Mouse (Mus musculus): ENCODE results near the gene Creg2.
A peak's percentile ranks its signal among the peaks of the same experiment; 100 is the strongest.
"Not testable (repeated sequence)": the region's sequence is repeated elsewhere in the genome, so short reads cannot be mapped to it uniquely, and the experiment has no call there.

The Creg2 gene

GRCm38 (mm10) chr1:39598726-39599125 is 52.5 kb downstream of the Creg2 start:
- no peak for DNase-seq (ENCODE audit: extremely low read depth, low read depth)

- not testable (repeated sequence) for DNase-seq (ENCODE audit: extremely low read depth, low read depth)
These were observed 54.1 kb downstream of the Creg2 start for GRCm38 (mm10) chr1:39597135-39597534.

GRCm38 (mm10) chr1:39593836-39594235 is 57.4 kb downstream of the Creg2 start:
- DNase-seq (ENCODE audit: extremely low read depth, low read depth) = no peak

GRCm38 (mm10) chr1:39592090-39592489 is 59.2 kb downstream of the Creg2 start:
- DNase-seq (ENCODE audit: extremely low read depth, low read depth) = no peak

- not testable (repeated sequence) for DNase-seq (ENCODE audit: extremely low read depth, low read depth)
These were observed 59.7 kb downstream of the Creg2 start for GRCm38 (mm10) chr1:39591557-39591956.

- DNase-seq (ENCODE audit: extremely low read depth, low read depth) = no peak
These were observed 61.1 kb downstream of the Creg2 start for GRCm38 (mm10) chr1:39590193-39590592.

- DNase-seq (ENCODE audit: extremely low read depth, low read depth) = no peak
These were observed 65.9 kb downstream of the Creg2 start for GRCm38 (mm10) chr1:39585416-39585815.

GRCm38 (mm10) chr1:39583173-39583572 is 68.1 kb downstream of the Creg2 start:
- DNase-seq (ENCODE audit: extremely low read depth, low read depth) = no peak

GRCm38 (mm10) chr1:39581215-39581614 is 70.1 kb downstream of the Creg2 start:
- DNase-seq (ENCODE audit: extremely low read depth, low read depth) = no peak

GRCm38 (mm10) chr1:39579139-39579538 is 72.1 kb downstream of the Creg2 start:
- DNase-seq (ENCODE audit: extremely low read depth, low read depth) = no peak

- DNase-seq (ENCODE audit: extremely low read depth, low read depth) = no peak
These were observed 72.8 kb downstream of the Creg2 start for GRCm38 (mm10) chr1:39578446-39578845.

- DNase-seq (ENCODE audit: extremely low read depth, low read depth) = peak; percentile 67
These were observed 74.0 kb downstream of the Creg2 start, which contains the start of gene Rnf149 for GRCm38 (mm10) chr1:39577253-39577705. TSS of gene Rnf149 (minus strand) at chr1:39577405.

GRCm38 (mm10) chr1:39576431-39577243 is 74.6 kb downstream of the Creg2 start:
- DNase-seq (ENCODE audit: extremely low read depth, low read depth) = no peak

GRCm38 (mm10) chr1:39575778-39576375 is 75.4 kb downstream of the Creg2 start:
- peak; percentile 41 for DNase-seq (ENCODE audit: extremely low read depth, low read depth)

GRCm38 (mm10) chr1:39573890-39574289 is 77.4 kb downstream of the Creg2 start:
- no peak for DNase-seq (ENCODE audit: extremely low read depth, low read depth)

GRCm38 (mm10) chr1:39571653-39572052 is 79.6 kb downstream of the Creg2 start:
- DNase-seq (ENCODE audit: extremely low read depth, low read depth) = no peak
